Mouse (Mus musculus) lung, postnatal 0 days (tissue): ENCODE results near the gene Rnf186.

Source experiments
- CTCF ChIP-seq: IDR thresholded peaks from 2 replicates; pipeline ENCODE4 v1.5.1; 2016; ENCODE audit warnings: antibody characterized with exemption, mild to moderate bottlenecking
- EP300 ChIP-seq: IDR thresholded peaks from 2 replicates; pipeline ENCODE4 v1.6.1; 2016; ENCODE audit warnings: antibody characterized with exemption, mild to moderate bottlenecking, control low read depth

DNA sequence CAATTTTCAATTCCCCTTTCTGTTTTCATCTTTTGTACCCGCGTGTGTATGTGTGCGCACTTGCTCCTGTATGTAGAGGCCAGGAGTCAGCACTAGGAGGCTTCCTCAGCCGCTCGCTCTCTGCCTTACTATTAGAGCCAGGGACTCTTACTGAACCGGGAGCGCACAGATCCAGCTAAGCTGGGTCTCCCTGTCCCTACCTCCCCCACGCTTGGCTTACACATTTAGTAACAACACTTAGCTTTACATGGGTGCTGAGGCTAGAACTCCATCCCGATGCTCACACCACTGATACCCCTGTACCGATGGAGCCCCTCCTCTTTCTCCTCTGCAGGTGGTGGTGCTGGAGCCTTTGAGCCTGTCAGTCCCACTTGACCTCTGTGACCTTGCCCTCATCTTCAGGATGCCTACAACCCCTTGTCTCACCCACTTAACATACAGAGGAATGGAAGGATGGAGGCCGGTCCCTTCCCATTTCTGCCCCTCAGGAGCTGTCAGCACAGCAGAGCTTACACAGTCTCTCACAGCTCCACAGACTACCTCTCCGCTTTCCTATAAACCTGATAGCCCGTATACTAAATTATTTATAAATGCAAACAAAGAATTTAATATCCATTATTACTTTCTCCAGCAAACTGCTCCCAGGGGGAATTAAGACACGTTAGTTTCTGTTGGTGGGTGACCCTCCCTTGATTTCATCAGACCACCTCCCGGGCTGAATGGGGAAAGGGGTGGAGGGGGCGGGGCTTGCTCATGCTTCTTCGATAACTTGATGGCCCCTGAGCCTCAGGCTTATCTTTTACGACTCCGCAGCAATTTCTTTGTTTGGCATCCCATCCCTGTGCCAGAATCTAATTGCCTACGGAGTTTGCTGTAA, 45.4 kb upstream of the Rnf186 start:
- no peak for TF ChIP-seq CTCF
- no peak for TF ChIP-seq EP300
